Mouse (Mus musculus): ENCODE measurements around the gene Sept3. TPM values are rescaled to one million over a fixed set of nuclear protein-coding genes. Genes with fewer than 3 reads are reported as not detected.

Gene Sept3
- polyA plus RNA-seq (2015; fragmentation: Nextera tagmentation; extraction: Ambion mirVana) = 248 and 264 TPM in 2 replicates

- Histone ChIP-seq H3K27me3 (peaks cover 18% of the 10 kb centered on the region; the same call in 1 of the 2 replicates), H3K4me3 (peak within 1 kb of the TSS; percentile 77), H3K27ac (peak within 1 kb of the TSS; percentile 95), H3K4me2 (peak within 1 kb of the TSS; percentile 97), H3K4me1 (peaks cover 52% of the 10 kb centered on the region), H3K36me3 (ENCODE audit: poor library complexity, severe bottlenecking) (peaks cover 19% of the 10 kb centered on the region), H3K9ac (peak within 1 kb of the TSS; percentile 93), H3K9me3 (replicated peaks) (no peaks in the 10 kb centered on the region)
- no peak for ATAC-seq
- WGBS = 20% methylated on average over 6 of the region's 6 CpGs
Observed at GRCm38 (mm10) chr15:82274593-82274926, at the start of gene Sept3. Gene Sept3 (plus strand): TSS chr15:82274893.

- H3K4me2 ChIP-seq = no peak overlapping the region
- H3K36me3 ChIP-seq (ENCODE audit: poor library complexity, severe bottlenecking) = no peaks in the 10 kb centered on the region
- peaks cover 15% of the 10 kb centered on the region for H3K4me1 ChIP-seq
- 93% methylated on average over 5 of the region's 5 CpGs for WGBS
- no peak overlapping the region for H3K4me3 ChIP-seq
- H3K27me3 ChIP-seq = peaks cover 22% of the 10 kb centered on the region
- ATAC-seq = no peak
- no peaks in the 10 kb centered on the region for H3K9me3 ChIP-seq (replicated peaks)
- H3K9ac ChIP-seq = no peak overlapping the region
- H3K27ac ChIP-seq = no peak overlapping the region
Observed at GRCm38 (mm10) chr15:82225769-82226168, 48.9 kb upstream of the Sept3 start.

DNA sequence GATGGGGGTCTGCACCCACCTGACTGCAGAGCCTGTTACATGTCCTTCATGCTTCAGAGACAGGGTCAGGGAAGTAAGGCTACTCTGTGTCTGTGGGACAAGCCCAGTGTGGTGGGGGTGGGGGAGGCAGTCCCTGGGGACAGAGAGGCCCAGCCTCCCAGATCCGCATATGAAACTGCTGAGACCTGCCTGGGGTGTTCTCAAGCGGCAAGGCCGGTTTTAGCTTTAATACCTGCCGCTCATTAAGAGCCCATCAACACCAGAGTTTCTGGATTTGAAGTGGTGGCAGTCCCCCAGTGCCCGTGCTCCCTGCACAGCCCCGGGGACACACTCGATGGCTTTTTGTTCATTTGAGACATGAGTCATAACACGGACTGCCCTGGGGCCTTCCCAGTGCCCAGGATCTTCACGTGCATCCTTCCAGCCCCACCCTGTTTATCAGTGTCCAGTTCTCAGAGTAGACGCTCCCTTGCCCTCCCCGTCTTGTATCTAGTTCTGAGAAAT lies 45.1 kb upstream of the Sept3 start:
- Histone ChIP-seq H3K4me1 (peaks cover 14% of the 10 kb centered on the region), H3K9ac (no peak overlapping the region), H3K9me3 (replicated peaks) (no peaks in the 10 kb centered on the region), H3K27ac (no peak overlapping the region), H3K36me3 (ENCODE audit: poor library complexity, severe bottlenecking) (peaks cover 5% of the 10 kb centered on the region), H3K4me2 (no peak overlapping the region), H3K4me3 (no peak overlapping the region), H3K27me3 (peaks cover 8% of the 10 kb centered on the region)
- 38% methylated on average over 11 of the region's 11 CpGs for WGBS
- ATAC-seq = no peak

GRCm38 (mm10) chr15:82230098-82230611 lies 44.5 kb upstream of the Sept3 start:
- Histone ChIP-seq H3K27ac (no peak overlapping the region), H3K4me3 (no peak overlapping the region), H3K9me3 (replicated peaks) (no peaks in the 10 kb centered on the region), H3K4me1 (peaks cover 13% of the 10 kb centered on the region), H3K36me3 (ENCODE audit: poor library complexity, severe bottlenecking) (peaks cover 11% of the 10 kb centered on the region), H3K9ac (no peak overlapping the region), H3K4me2 (no peak overlapping the region), H3K27me3 (peaks cover 2% of the 10 kb centered on the region; the same call in 1 of the 2 replicates)
- ATAC-seq = no peak
- 67% methylated on average over 6 of the region's 6 CpGs for WGBS

- H3K4me3 ChIP-seq = no peak overlapping the region
- no peak overlapping the region for H3K9ac ChIP-seq
- H3K27me3 ChIP-seq = no peaks in the 10 kb centered on the region
- no peak for ATAC-seq
- H3K36me3 ChIP-seq (ENCODE audit: poor library complexity, severe bottlenecking) = peaks cover 12% of the 10 kb centered on the region
- peaks cover 13% of the 10 kb centered on the region for H3K4me1 ChIP-seq
- WGBS = 77% methylated on average over 4 of the region's 4 CpGs
- H3K9me3 ChIP-seq (replicated peaks) = no peaks in the 10 kb centered on the region
- H3K4me2 ChIP-seq = no peak overlapping the region
- no peak overlapping the region for H3K27ac ChIP-seq
Observed at GRCm38 (mm10) chr15:82231100-82231499, 43.6 kb upstream of the Sept3 start.

DNA sequence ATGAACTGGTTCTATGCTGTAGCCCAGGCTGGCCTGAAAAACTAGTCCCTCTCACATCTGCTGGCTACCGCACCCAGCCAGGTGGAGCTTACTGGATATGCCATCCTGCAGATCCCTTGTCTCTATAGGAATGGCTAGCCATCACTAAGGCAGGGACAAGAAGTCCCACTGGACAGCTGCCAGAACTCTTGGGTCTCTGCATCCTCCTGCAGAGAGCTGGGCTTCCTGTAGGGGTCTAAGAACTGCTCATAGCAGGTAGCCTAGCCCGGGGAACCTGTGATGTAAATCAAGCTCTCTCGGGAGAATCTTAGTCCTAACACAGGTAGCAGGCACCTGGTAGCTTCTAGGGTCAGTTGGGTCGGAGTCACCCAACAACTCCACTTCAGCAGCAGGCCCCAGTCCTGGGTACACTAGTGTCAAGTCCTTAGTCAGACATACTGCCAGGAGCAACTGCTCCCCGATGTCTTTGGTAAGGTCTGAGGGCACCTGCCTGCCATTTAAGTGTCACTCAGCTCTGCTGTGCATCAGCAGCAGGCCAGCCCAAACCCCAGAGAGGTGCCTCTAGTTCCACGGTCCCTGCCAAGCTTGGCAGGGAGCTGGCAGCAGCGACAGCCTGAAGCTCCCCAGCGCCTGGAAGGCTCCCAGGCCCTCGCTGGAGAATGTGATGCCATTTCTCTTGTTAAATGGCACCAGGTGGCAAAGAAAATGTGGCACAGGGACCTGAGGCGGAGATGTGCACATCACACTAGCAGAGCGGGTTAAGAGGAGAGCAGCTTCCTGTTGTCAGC lies 42.9 kb upstream of the Sept3 start:
- 59% methylated on average over 11 of the region's 11 CpGs for WGBS
- Histone ChIP-seq H3K9ac (peak overlapping the region; percentile 26; the same call in 1 of the 2 replicates), H3K4me3 (no peak overlapping the region), H3K36me3 (ENCODE audit: poor library complexity, severe bottlenecking) (peaks cover 12% of the 10 kb centered on the region), H3K4me2 (no peak overlapping the region), H3K27ac (no peak overlapping the region), H3K4me1 (peaks cover 13% of the 10 kb centered on the region), H3K27me3 (no peaks in the 10 kb centered on the region), H3K9me3 (replicated peaks) (no peaks in the 10 kb centered on the region)
- no peak for ATAC-seq

GRCm38 (mm10) chr15:82232651-82233050 lies 42.0 kb upstream of the Sept3 start:
- peaks cover 13% of the 10 kb centered on the region for H3K4me1 ChIP-seq
- no peaks in the 10 kb centered on the region for H3K9me3 ChIP-seq (replicated peaks)
- WGBS = 74% methylated on average over 4 of the region's 4 CpGs
- no peak overlapping the region for H3K9ac ChIP-seq
- peaks cover 12% of the 10 kb centered on the region for H3K36me3 ChIP-seq (ENCODE audit: poor library complexity, severe bottlenecking)
- no peak overlapping the region for H3K4me2 ChIP-seq
- no peak overlapping the region for H3K4me3 ChIP-seq
- no peaks in the 10 kb centered on the region for H3K27me3 ChIP-seq
- no peak for ATAC-seq
- no peak overlapping the region for H3K27ac ChIP-seq

GRCm38 (mm10) chr15:82235661-82236060 lies 39.0 kb upstream of the Sept3 start:
- H3K9ac ChIP-seq = no peak overlapping the region
- peaks cover 13% of the 10 kb centered on the region for H3K4me1 ChIP-seq
- H3K4me3 ChIP-seq = no peak overlapping the region
- ATAC-seq = no peak
- H3K27me3 ChIP-seq = no peaks in the 10 kb centered on the region
- no peak overlapping the region for H3K27ac ChIP-seq
- H3K36me3 ChIP-seq (ENCODE audit: poor library complexity, severe bottlenecking) = peaks cover 26% of the 10 kb centered on the region
- H3K4me2 ChIP-seq = no peak overlapping the region
- 70% methylated on average over 10 of the region's 10 CpGs for WGBS
- H3K9me3 ChIP-seq (replicated peaks) = no peaks in the 10 kb centered on the region

GRCm38 (mm10) chr15:82236565-82236964 lies 38.1 kb upstream of the Sept3 start:
- Histone ChIP-seq H3K27me3 (no peaks in the 10 kb centered on the region), H3K27ac (no peak overlapping the region), H3K9me3 (replicated peaks) (no peaks in the 10 kb centered on the region), H3K36me3 (ENCODE audit: poor library complexity, severe bottlenecking) (peaks cover 26% of the 10 kb centered on the region), H3K9ac (no peak overlapping the region), H3K4me1 (peaks cover 12% of the 10 kb centered on the region), H3K4me3 (no peak overlapping the region), H3K4me2 (no peak overlapping the region)
- WGBS = 12% methylated on average over 5 of the region's 5 CpGs
- peak; percentile 88 for ATAC-seq

- peaks cover 12% of the 10 kb centered on the region for H3K4me1 ChIP-seq
- peak overlapping the region; percentile 92 for H3K4me2 ChIP-seq
- H3K4me3 ChIP-seq = peak overlapping the region; percentile 59
- H3K27me3 ChIP-seq = no peaks in the 10 kb centered on the region
- H3K36me3 ChIP-seq (ENCODE audit: poor library complexity, severe bottlenecking) = peaks cover 10% of the 10 kb centered on the region
- 74% methylated on average over 3 of the region's 3 CpGs for whole genome bisulfite sequencing
- H3K27ac ChIP-seq = no peak overlapping the region
- ATAC-seq = no peak
- peak overlapping the region; percentile 81 for H3K9ac ChIP-seq
- no peaks in the 10 kb centered on the region for H3K9me3 ChIP-seq (replicated peaks)
Observed at GRCm38 (mm10) chr15:82243311-82243710, 31.4 kb upstream of the Sept3 start.

DNA sequence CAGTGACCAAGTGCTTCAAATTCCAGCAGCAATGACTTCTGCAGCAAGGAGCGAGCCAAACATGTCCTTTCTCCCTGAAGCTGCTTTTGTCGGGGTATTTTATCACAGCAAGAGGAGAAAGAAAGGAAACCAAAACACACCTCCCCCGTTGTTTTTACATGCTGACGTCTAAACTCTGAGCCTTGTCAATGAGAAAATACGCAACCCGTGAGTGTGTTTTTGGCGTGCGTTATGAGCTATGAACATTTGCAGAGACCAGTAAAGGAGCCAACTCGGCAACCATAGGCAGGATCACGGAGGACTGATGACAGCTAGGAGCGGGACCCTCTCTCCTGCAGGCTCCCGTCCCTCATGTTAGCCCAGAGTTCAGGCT lies 31.0 kb upstream of the Sept3 start:
- H3K27ac ChIP-seq = peak overlapping the region; percentile 70
- H3K4me2 ChIP-seq = peak overlapping the region; percentile 92
- H3K9ac ChIP-seq = peak overlapping the region; percentile 81
- H3K27me3 ChIP-seq = no peaks in the 10 kb centered on the region
- peak overlapping the region; percentile 59 for H3K4me3 ChIP-seq
- ATAC-seq = no peak; the same call in 1 of the 2 replicates
- peaks cover 7% of the 10 kb centered on the region; the same call in 1 of the 2 replicates for H3K36me3 ChIP-seq (ENCODE audit: poor library complexity, severe bottlenecking)
- peaks cover 12% of the 10 kb centered on the region for H3K4me1 ChIP-seq
- no peaks in the 10 kb centered on the region for H3K9me3 ChIP-seq (replicated peaks)
- 4% methylated on average over 12 of the region's 12 CpGs for WGBS

DNA sequence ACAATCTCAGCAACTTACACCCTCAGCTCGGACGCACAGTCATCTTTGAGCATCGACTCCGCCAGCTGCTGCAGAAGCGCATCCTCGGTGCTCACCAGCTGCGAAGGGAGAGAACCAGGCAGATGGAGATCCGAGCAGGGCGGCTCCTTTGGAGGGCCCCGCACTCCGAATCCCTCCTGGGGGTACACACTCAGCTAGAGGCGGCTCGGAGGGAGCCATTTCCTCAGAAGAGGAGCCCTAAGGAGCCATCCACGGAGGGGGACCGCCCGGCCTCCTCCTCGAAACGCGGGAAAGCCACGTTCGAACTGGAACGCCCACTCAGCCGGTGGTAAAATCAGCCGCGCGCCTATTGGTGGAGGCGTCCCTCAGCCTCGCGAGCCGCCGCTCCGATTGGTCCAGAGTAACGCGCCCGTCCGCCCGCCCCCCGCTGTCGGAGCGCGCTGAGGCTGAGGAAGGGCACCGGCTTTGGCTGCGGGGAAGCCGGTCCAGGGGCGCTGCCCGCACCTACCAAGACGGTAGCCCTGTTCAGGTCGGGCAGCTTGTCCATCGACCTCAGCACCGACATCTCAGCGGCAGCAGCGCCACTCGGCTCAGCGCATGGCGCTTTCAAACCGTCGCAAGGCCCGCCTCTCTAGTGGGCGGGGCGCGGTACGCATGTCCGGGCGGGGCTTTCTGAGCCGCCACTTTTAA lies 30.4 kb upstream of the Sept3 start, which contains the start of gene Cenpm:
Gene Cenpm, minus strand, starts transcription at position 634 of the 690 bp plus-strand sequence.
- Histone ChIP-seq H3K4me3 (peak within 1 kb of the TSS; percentile 59), H3K36me3 (ENCODE audit: poor library complexity, severe bottlenecking) (peaks cover 1% of the 10 kb centered on the region; the same call in 1 of the 2 replicates), H3K27me3 (no peaks in the 10 kb centered on the region), H3K4me2 (peak within 1 kb of the TSS; percentile 92), H3K4me1 (peaks cover 12% of the 10 kb centered on the region), H3K9ac (peak within 1 kb of the TSS; percentile 81), H3K9me3 (replicated peaks) (no peaks in the 10 kb centered on the region), H3K27ac (peak within 1 kb of the TSS; percentile 87)
- WGBS = under 1% methylated on average over 61 of the region's 65 CpGs
- ATAC-seq = peak; percentile 99

All from forebrain, embryonic 13.5 days (tissue).